Mouse (Mus musculus): ENCODE measurements around the gene Gpr107. TPM values are rescaled to one million over a fixed set of nuclear protein-coding genes. Genes with fewer than 3 reads are reported as not detected.

Gpr107 gene
- 32.8 and 33.9 TPM in 2 replicates for polyA plus RNA-seq (2012; rRNA removed)

GRCm38 (mm10) chr2:31151892-31152812 lies at the start of gene Gpr107:
TSS of gene Gpr107 (plus strand) at chr2:31152316.

GRCm38 (mm10) chr2:31141867-31142454 lies 10.2 kb upstream of the Gpr107 start, which contains the start of gene Fnbp1:
TSS of gene Fnbp1 (minus strand) at chr2:31142008.

GRCm38 (mm10) chr2:31245491-31246141 lies 93.5 kb downstream of the Gpr107 start, which contains the start of gene Ncs1:
TSS of gene Ncs1 (plus strand) at chr2:31245823.

Other genes with a start within 250 kb of the Gpr107 start
- gene Ptges, start 222.5 kb upstream of the Gpr107 start, polyA plus RNA-seq (2012; rRNA removed) = 4.1 and 5.5 TPM in 2 replicates
- gene Tor1b, start 199.4 kb upstream of the Gpr107 start, polyA plus RNA-seq (2012; rRNA removed) = 34.5 and 35.3 TPM in 2 replicates
- gene Tor1a, start 184.4 kb upstream of the Gpr107 start, polyA plus RNA-seq (2012; rRNA removed) = 70.3 and 73.1 TPM in 2 replicates
- 85.6 and 86.1 TPM in 2 replicates for gene BC005624, start 170.1 kb upstream of the Gpr107 start, polyA plus RNA-seq (2012; rRNA removed)
- gene Usp20, start 170.0 kb upstream of the Gpr107 start, polyA plus RNA-seq (2012; rRNA removed) = 36.4 and 36.5 TPM in 2 replicates
- gene Fnbp1, start 10.3 kb upstream of the Gpr107 start, polyA plus RNA-seq (2012; rRNA removed) = 52.7 and 55.1 TPM in 2 replicates
- gene Ncs1, start 93.5 kb downstream of the Gpr107 start, polyA plus RNA-seq (2012; rRNA removed) = 69.7 and 79.8 TPM in 2 replicates
- gene Hmcn2, start 162.1 kb downstream of the Gpr107 start, polyA plus RNA-seq (2012; rRNA removed) = 0.80 and 1.2 TPM in 2 replicates